Mouse (Mus musculus) gastrocnemius, postnatal 14 days (tissue): Measurements from ENCODE around the gene Gpr3. TPM values are rescaled to one million over a fixed set of nuclear protein-coding genes. Genes with fewer than 3 reads are reported as not detected.

Source experiments
- DNase-seq: peaks from one replicate; pipeline ENCODE4 v3.0.0; 2021; ENCODE audit warnings: mixed read lengths
- intact Hi-C: fragments of 180-260 bp; cut with DNase I; formaldehyde crosslinking; loops from one replicate; pipeline ENCODE4 v1.15.1; 2025; ENCODE audit warnings: low total_unique reads
- total RNA-seq, 2 experiments: library from RNA; stranded (reverse); gene quantifications; 2 replicates each; pipeline ENCODE4 v1.2.3; 2021

The Gpr3 gene
- total RNA-seq, 2 experiments from 2014 or later, result not detected

DNA sequence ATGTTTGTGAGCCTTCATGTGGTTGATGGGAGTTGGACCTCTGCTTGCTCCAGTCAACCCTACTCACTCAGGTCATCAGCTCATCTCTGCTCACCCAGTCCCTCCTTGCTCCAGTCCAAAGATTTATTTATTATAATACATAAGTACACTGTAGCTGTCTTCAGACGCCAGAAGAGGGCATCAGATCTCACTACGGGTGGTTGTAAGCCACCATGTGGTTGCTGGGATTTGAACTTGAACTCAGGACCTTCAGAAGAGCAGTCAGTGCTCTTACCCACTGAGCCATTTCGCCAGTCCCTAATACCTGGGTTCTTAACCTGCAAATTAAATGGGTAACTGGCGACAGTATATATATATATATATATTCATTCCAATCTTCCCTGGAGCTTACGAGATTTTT lies 23.1 kb upstream of the Gpr3 start:
- intact Hi-C loops, result no loop called here
- DNase-seq, result no peak

DNA sequence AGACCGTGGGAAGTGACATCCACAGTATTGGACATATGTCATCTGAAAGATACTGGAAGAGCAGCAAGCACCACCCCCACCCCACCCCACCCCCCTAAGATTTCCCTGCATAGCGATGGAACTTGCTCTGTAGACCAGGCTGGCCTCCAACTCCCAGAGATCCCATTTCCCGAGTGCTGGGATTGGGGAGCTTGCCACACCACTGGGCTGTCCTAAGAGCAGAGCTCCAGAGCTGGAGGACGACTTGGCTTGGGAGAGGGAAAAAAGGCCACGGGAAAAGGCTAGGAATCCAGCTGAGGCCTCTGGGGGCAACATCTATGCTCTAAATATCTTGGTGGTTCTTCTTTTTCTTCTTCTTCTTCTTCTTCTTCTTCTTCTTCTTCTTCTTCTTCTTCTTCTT lies 22.4 kb upstream of the Gpr3 start:
- no peak for DNase-seq
- intact Hi-C loops, result loop anchor here (5.0 kb wide), 1 partner anchor 63 kb away; no protein-coding TSS in a partner anchor

DNA sequence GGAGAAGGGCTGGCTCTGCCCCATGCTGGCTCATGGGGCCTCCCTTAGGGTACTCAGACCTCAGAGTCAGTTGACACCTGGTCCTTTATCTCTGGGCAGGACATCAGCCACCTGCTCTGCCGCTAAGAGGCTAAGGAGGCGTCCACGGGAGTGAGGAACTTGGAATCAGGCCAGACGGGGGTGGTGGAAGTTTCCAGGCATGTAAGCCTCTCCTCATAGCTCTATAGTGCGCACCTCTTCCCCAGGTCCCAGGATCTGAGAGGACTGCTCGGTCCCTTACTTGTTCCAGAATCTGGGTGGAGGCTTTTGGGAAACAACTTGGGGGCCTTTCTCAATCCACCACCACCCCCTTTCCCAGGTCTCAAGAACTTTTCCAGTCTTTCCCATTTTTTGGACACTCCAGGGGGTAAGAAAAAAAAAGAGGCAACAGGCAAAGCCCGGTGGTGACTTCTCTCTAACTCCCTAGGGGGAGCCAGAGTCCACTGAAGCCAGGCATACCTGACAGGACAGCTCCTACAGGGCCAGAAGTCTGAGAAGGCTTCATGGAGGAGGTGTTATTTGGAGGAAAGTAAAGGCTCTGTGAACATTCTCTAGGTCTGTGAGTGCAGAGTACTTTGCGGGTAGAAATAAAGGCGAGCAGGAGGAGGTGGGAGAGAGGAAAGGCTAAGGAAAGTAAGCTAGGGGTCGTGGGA lies 21.1 kb upstream of the Gpr3 start:
- intact Hi-C loops, result loop anchor here (5.0 kb wide), 1 partner anchor 64 kb away; no protein-coding TSS in a partner anchor
- no peak for DNase-seq

DNA sequence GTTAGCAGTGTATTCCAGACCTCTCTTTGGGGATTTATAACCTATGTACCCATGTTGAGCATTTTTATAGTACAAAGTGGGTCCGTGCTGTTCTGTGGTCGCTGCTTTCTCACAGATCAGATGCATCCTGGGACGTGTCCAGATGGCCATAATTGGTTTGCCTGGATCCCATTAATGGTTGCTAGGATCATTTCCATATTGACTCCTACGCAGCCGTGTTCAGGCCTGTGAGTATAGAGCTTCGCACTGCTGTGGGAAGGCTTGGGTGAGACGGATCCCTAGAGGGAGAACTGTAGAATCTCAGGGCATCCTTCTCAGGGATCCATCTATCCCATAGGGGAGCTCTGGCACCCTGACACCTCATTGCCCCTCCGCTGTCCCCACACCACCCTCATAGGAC lies 17.2 kb upstream of the Gpr3 start:
- DNase-seq, result no peak
- intact Hi-C loops, result loop anchor here (10.0 kb wide), 1 partner anchor 195 kb away; no protein-coding TSS in a partner anchor

DNA sequence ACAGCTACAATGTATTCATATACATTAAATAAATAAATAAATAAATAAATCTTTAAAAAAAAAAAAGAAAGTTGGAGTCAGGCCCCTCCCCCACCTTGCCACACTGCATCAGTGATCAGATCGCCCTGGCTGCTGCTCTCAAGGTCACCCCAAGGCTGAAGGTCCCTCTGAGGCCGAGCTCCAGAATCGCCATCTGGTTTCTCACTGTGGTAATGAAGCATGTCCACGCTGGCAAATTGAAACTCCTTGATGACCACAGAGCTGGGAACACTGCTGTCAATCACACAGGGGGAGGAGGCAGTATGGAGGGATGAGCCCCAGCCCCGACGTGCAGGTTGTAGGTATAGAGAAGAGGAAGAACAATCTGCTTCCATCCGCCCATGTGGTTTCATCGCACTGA lies 15.3 kb upstream of the Gpr3 start:
- DNase-seq, result no peak
- intact Hi-C loops, result loop anchor here (10.0 kb wide), 1 partner anchor 197 kb away; no protein-coding TSS in a partner anchor

DNA sequence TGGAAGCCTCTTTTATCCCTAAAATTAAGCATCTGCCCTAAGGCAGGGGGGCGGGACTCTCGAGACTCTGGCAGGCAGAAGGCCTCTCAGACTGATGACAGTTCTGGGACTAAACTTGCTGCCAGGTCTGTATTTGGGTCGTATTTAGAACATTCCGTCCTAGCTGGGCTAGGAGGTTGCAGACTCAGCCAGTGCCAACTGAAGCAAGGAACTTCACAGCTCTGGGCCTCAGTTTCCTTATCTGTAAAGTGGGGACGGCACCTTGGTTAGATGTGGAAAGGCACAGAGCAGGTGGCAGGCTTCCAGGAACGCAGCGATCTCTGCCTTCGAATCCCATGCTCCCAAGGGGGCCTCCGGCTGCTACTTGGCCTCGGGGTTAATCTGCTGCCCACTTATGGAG lies 13.7 kb upstream of the Gpr3 start:
- DNase-seq, result peak; percentile 44
- intact Hi-C loops, result loop anchor here (10.0 kb wide), 1 partner anchor 199 kb away; no protein-coding TSS in a partner anchor

DNA sequence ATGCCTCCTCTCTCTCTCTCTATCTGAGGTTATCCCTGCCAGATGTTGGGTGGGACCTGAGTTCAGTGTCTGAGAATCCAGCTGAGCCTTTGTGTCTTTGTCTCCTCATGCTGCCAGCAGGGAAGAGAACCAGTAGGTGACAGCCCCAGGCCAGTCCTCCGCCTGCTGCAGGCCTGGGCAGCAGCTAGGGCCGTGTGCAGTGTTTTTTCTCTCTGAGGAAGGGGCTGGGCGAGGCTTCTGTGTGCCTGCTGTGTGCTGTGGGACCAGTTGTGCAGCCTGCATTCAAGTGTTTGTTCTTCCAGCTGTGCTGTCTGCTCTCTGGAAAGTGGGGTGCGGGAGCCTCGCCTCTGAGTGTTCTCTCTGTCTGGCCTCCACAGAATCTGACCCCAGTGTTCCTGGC lies 11.5 kb upstream of the Gpr3 start:
- intact Hi-C loops, result loop anchor here (10.0 kb wide), 1 partner anchor 201 kb away; no protein-coding TSS in a partner anchor
- DNase-seq, result no peak

DNA sequence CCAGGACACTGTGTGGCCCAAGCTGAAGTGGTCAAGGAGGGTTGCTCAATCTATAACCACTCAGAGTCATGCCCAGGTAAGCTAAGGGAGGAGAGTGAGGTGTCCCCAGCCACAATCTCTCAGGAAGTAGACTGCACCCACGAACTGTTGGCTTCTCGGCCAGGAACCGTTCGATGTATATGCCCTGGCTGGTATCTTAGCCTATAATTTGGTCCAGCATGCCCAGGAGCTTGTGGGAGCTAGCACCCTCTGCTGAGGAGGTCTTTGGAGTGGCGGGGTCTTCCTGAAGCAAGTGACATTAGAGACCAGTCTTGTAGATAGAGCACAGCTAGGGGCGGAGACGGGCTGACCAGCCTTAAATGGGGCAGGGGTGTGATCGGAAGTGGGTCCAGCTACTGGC lies 9.4 kb upstream of the Gpr3 start:
- no peak for DNase-seq
- intact Hi-C loops, result loop anchor here (10.0 kb wide), 1 partner anchor 203 kb away; no protein-coding TSS in a partner anchor

DNA sequence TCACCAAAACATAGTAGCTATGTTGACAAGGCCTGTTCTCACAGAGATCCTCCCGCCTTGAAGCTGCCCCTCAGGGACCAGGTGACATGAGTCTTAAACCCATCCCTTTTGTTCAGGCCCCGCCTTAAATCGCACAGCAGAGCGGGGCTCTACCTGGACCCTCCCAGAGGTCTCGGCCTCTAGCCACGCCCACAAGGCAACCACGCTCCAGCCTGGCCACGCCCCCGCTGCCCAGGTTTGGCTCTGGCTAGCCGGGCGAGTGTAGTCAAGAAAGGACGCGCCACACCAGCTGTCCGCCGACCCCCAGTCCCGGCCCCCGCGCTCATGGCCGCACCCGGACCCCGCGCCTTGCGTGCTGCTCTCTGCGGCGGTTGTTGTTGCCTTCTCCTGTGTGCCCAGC lies 8.3 kb upstream of the Gpr3 start:
- no peak for DNase-seq
- intact Hi-C loops, result loop anchor here (10.0 kb wide), 1 partner anchor 204 kb away; no protein-coding TSS in a partner anchor

DNA sequence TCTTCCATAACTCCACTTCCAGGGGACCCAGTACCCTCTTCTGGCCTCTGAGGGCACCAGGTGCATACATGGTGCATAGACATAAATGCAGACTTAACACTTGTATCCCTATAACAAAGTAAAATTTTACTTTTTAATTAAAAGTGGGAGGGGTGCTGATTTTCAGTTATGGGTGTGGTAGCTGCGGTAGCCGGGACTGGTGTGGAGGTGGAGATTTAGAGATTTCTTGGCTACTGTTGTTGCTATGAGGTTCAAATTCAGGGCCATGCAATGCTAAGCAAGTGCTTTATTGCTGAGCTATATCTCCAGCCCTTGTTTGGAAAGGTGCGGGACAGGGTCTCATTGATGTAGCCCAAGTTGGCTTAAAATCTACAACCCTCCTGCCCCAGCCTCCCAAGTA lies 6.4 kb upstream of the Gpr3 start:
- intact Hi-C loops, result loop anchor here (5.0 kb wide), 1 partner anchor 79 kb away; no protein-coding TSS in a partner anchor
- no peak for DNase-seq

DNA sequence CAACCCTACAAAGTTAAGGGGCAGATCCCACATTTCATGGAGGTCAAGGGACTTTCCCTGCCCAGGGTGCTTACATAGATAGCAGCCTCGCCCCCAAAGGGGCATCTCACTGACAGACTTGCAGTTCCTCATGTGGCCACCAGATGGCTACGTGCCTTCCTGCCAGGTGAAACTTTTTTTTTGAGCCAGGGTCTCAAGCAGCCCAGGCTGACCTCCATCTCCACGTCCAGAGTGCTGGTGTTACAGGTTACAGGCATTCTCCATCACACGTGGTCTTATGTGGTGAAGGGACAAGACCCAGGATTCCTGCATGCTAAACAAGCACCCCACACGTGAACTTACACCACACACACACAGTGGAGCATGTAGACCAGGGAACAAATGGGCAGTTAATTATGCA lies 5.3 kb upstream of the Gpr3 start:
- DNase-seq, result no peak
- intact Hi-C loops, result loop anchor here (5.0 kb wide), 1 partner anchor 80 kb away; no protein-coding TSS in a partner anchor

DNA sequence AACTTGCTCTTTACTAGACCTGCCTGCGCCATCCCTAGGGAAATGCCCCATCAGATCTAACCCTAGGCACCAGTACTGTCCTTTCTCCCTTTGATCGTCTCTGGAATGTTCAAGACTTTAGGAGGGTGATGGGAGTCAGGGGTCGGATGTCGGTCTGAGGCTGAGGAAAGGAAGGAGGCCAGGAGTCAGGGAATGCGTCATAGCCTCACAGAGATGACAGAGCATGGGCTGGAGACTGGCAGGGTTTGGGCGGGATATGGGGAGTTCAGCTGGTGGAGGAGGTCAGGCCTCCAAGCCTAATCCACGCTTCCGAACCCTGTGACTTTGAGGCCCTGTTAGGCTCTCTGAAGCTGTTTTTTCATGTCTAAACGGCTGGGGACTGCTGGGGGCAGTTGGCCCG lies 1.3 kb upstream of the Gpr3 start:
- DNase-seq, result no peak
- intact Hi-C loops, result no loop called here

DNA sequence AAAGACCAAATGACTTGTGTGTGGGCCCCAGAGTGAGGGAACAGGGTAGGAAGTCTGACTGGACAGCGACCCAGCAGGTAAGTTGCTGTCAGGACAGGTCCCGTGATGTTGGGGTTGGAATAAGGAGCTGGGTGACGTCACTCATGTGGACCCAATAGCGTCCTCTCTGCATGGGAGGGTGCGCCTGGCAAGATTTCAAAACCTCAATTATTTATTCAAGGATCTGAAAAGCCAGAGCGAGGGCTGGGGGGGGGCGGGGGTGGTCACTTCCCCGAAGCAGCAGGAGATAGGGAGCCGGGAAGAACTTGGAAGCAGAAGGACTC lies 893 bp upstream of the Gpr3 start:
- intact Hi-C loops, result no loop called here
- no peak for DNase-seq

DNA sequence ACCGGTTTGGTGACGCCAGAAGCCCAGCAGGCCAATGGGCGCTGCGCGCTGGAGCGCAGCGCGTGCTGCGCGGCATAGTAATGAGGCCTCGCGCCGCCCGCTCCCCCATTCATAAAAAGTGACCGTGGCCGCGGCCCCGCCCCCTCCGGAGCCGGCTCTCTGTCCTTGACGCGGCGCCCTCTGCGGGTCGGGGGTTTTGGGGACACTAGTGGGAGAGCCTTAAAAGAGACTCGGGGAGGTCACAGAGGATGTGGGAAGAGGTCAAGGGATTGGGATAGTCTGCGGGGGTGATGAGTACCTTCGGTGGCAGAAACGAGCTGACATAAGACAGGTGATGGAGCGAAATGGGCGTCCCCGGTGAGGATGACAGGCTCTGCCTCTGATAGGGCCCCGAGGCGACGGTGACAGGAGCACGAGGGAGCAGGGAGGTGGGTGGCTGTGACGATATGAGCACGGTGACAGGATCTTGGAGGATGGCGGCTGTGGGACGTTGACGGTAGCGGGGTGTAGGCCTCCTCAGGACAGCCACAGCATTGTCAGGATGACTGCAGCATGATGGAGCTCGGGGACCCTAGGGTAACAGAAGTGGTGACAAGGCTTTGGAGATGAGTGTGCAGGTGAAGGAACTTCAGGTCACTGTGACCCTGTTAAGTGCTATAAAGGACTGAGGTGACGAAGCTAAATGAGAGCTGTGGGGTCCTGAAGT lies 379 bp upstream of the Gpr3 start:
- intact Hi-C loops, result no loop called here
- peak; percentile 82 for DNase-seq

DNA sequence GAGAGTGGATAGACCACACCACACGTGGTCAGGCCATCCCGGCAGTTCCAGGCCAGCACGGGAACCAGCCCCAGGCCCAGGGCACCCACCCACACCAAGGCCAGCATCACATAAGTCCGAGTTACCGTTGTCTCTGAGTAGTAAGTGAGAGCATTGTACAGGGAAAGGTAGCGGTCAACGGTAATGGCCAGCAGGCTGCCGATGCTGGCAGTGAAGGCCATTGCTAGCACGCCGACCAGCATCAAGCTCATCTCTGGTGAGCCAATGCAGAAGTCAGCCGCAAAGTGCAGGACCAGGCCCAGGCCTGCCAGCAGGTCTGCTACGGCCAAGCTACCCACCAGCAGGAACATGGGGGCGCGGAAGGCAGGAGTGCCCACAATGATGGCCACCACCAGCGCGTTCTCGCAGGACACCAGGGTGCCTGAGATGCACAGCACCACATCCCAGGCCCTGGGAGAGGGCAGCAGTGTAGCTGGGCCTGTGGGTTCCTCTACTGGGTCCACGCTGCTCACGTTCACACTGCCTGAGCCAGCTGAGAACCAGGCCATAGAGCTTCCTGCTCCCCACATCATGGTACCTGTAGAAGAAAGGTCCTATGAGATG lies 1.4 kb downstream of the Gpr3 start:
- intact Hi-C loops, result no loop called here
- DNase-seq, result no peak

DNA sequence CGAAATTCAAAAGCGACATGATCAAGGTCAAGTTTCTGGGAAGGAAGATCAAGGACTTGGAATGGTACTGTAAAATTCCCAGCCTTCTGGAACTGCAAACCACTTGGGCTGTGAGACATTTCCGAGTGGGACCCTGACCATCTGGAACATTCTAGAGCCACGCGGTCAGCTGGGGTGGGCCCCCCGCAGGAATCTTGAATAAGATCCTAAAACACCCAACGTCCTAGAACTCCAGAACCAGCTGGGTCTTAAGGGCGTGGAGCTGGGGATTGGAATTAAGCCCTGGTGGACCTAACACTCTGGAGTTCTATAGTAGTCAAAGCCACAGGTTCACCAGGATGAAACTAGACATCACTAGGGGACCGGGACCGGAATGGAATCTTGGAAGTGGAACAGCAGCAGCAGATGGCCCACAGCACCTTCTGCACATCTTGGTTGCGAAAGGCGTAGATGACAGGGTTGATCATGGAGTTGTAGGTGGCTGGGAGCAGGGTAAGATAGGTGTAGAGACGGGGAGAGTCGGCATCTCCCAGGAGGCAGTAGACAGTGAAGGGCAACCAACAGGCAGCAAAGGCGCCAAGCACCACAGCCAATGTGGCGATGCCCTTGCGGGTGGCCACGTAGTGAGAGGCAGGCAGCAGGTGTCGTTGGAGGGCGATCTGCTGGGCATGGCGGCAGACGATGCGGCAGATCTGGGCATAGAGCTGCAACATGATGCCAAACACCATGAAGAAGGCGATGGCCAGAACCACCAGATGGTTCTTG lies 2.1 kb downstream of the Gpr3 start:
- no peak for DNase-seq
- intact Hi-C loops, result no loop called here

DNA sequence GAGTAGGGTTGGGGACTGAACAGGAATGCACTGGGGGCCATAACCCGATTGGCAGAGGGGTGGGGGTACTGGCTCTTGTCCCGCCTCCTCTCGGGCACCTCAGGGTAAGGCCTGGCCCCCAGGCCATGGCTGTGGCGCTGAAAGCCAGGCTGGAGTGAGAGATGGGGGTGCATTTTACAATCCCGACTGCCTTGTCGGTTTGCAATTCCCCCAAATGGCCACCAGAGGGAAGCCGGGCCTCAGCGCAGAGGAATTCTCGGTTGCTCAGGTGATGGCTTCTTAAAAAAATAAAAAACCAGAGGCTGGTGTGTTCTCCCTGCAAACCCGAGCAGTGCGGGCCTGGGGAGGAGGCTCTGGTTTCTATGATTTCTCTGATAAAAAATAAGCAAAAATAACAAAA lies 3.0 kb downstream of the Gpr3 start:
- intact Hi-C loops, result no loop called here
- DNase-seq, result no peak

DNA sequence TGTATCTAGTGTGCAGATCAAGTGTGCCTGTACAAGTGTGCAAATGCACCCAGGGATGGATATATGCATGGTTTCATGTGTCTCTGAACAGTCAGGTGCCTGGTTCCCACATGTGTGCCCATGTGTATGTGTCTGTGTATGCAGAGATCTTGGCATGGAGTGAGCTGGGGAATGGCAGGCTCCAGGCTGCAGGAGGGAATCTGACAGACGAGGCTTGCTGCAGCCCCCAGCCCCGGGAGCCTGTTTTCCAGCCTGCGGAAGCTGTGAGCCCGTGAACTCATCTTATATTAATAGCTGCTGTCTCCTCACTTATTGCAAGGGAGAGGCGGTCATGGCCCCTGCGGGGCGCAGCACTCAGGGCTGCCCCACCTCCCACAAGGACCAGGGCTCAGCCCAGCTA lies 8.0 kb downstream of the Gpr3 start:
- no peak for DNase-seq
- intact Hi-C loops, result loop anchor here (5.0 kb wide), 1 partner anchor 192 kb away; the partner anchor contains the start of gene Ahdc1

DNA sequence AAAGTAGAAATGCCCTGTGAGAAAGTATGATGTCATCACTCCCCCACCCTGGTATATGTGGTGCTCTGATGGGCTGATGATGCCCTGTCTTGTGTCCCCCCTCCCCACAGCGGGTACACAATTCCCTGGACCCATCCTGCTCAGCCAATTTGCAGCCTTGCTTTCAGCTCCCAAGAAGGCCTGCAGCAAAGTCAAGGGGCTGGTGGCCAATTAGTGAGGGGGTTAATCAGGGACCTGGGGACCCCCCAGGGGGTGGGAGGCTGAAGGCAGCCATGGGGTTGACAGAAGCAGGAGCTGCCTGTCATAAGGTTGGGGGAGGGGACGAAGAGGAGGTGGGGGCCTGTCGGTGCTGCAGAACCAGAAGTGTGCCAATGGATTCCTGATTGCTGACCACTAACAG lies 8.7 kb downstream of the Gpr3 start:
- intact Hi-C loops, result loop anchor here (5.0 kb wide), 1 partner anchor 191 kb away; the partner anchor contains the start of gene Ahdc1
- DNase-seq, result no peak

DNA sequence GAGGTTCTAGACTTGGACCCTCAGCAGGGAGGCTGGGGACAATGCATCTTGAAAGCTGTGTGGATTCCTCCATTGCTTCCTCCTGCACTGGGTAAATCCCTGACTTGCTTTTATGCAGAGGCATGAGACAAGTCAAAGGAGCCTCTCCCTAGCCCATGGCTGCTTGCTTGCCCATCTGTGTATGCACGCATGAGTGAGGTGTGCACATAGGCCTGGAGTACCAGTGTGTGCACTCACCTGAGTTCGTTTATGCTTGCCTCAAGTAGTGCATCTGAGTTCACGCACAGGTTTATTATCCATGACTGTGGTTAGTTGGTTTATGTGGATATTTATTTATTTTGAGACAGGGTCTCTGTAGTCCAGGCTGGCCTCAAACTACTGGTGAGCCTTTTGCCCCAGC lies 10.1 kb downstream of the Gpr3 start:
- intact Hi-C loops, result loop anchor here (5.0 kb wide), 1 partner anchor 190 kb away; the partner anchor contains the start of gene Ahdc1
- no peak for DNase-seq
